Mouse (Mus musculus): Measurements from ENCODE around the gene 1700025G04Rik. TPM values are rescaled to one million over a fixed set of nuclear protein-coding genes. Genes with fewer than 3 reads are reported as not detected.

1700025G04Rik gene
- polyA plus RNA-seq, 1 experiment from 2014 or later: 27.7 TPM

GRCm38 (mm10) chr1:151962078-151962477, 127.8 kb downstream of the 1700025G04Rik start:
- no peak for DNase-seq (ENCODE audit: low spot score)
- H3K36me3 ChIP-seq: peaks cover 9% of the 10 kb centered on the region; the same call in 1 of the 2 replicates
- peaks cover 36% of the 10 kb centered on the region for H3K4me1 ChIP-seq (replicated peaks)
- 56% methylated on average over 6 of the region's 6 CpGs for WGBS
- H3K9me3 ChIP-seq: no peaks in the 10 kb centered on the region
- H3K27me3 ChIP-seq (ENCODE audit: insufficient read depth, poor library complexity, severe bottlenecking): no peaks in the 10 kb centered on the region
- peak overlapping the region; percentile 57; the same call in 1 of the 2 replicates for H3K27ac ChIP-seq
- H3K4me3 ChIP-seq: no peak overlapping the region

- no peaks in the 10 kb centered on the region for H3K9me3 ChIP-seq
- WGBS: 70% methylated on average over 10 of the region's 10 CpGs
Measured at GRCm38 (mm10) chr1:151961204-151961603, 128.7 kb downstream of the 1700025G04Rik start.

GRCm38 (mm10) chr1:151959010-151959409, 130.9 kb downstream of the 1700025G04Rik start:
- peaks cover 37% of the 10 kb centered on the region for H3K4me1 ChIP-seq (replicated peaks)
- DNase-seq (ENCODE audit: low spot score): no peak
- 45% methylated on average over 3 of the region's 3 CpGs for WGBS

More at GRCm38 (mm10) chr1:151961204-151961603, 128.7 kb downstream of the 1700025G04Rik start:
- peaks cover 9% of the 10 kb centered on the region; the same call in 1 of the 2 replicates for H3K36me3 ChIP-seq
- H3K4me3 ChIP-seq: no peak overlapping the region
- peaks cover 36% of the 10 kb centered on the region for H3K4me1 ChIP-seq (replicated peaks)
- no peak for DNase-seq (ENCODE audit: low spot score)
- H3K27me3 ChIP-seq (ENCODE audit: insufficient read depth, poor library complexity, severe bottlenecking): no peaks in the 10 kb centered on the region
- no peak overlapping the region for H3K27ac ChIP-seq

GRCm38 (mm10) chr1:151958442-151958841, 131.5 kb downstream of the 1700025G04Rik start:
- Histone ChIP-seq H3K27me3 (ENCODE audit: insufficient read depth, poor library complexity, severe bottlenecking) (no peaks in the 10 kb centered on the region), H3K27ac (no peak overlapping the region), H3K9me3 (no peaks in the 10 kb centered on the region), H3K36me3 (peaks cover 9% of the 10 kb centered on the region; the same call in 1 of the 2 replicates), H3K4me3 (no peak overlapping the region), H3K4me1 (replicated peaks) (peaks cover 43% of the 10 kb centered on the region)
- 79% methylated on average over 3 of the region's 3 CpGs for WGBS
- no peak for DNase-seq (ENCODE audit: low spot score)

More at GRCm38 (mm10) chr1:151959010-151959409, 130.9 kb downstream of the 1700025G04Rik start:
- H3K36me3 ChIP-seq: peaks cover 9% of the 10 kb centered on the region; the same call in 1 of the 2 replicates
- no peak overlapping the region for H3K4me3 ChIP-seq
- no peaks in the 10 kb centered on the region for H3K9me3 ChIP-seq
- H3K27me3 ChIP-seq (ENCODE audit: insufficient read depth, poor library complexity, severe bottlenecking): no peaks in the 10 kb centered on the region
- no peak overlapping the region for H3K27ac ChIP-seq

- no peak for DNase-seq (ENCODE audit: low spot score)
- H3K27ac ChIP-seq: no peak overlapping the region
- WGBS: 17% methylated on average over 7 of the region's 7 CpGs
- no peaks in the 10 kb centered on the region for H3K27me3 ChIP-seq (ENCODE audit: insufficient read depth, poor library complexity, severe bottlenecking)
- no peak overlapping the region for H3K4me3 ChIP-seq
- H3K4me1 ChIP-seq (replicated peaks): peaks cover 50% of the 10 kb centered on the region
- H3K36me3 ChIP-seq: peaks cover 9% of the 10 kb centered on the region; the same call in 1 of the 2 replicates
- no peaks in the 10 kb centered on the region for H3K9me3 ChIP-seq
Measured at GRCm38 (mm10) chr1:151957669-151958068, 132.3 kb downstream of the 1700025G04Rik start.

DNA sequence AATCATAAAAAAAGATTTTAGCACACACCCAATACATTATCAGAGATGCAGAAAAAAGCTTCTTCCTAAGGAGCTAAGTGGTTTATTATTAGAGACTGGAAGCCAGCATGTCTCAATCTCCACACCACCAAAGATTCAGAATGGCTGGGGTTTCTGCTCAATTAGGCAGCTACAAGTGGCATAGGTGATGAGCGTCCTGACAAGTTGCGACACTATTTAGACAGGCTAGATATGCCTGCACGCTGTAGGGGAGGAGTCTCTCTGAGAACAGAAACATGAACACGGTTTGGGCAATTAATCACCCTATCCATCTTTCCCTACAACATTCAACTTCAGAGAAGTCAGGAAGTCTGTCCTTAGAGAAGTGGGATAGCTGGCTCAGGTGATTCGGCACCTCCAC, 134.1 kb downstream of the 1700025G04Rik start:
- WGBS: 79% methylated on average over 5 of the region's 5 CpGs
- no peak for DNase-seq (ENCODE audit: low spot score)
- peaks cover 40% of the 10 kb centered on the region for H3K4me1 ChIP-seq (replicated peaks)
- no peaks in the 10 kb centered on the region for H3K27me3 ChIP-seq (ENCODE audit: insufficient read depth, poor library complexity, severe bottlenecking)
- H3K36me3 ChIP-seq: peaks cover 7% of the 10 kb centered on the region; the same call in 1 of the 2 replicates
- H3K4me3 ChIP-seq: no peak overlapping the region
- H3K9me3 ChIP-seq: no peaks in the 10 kb centered on the region
- H3K27ac ChIP-seq: no peak overlapping the region

GRCm38 (mm10) chr1:151953563-151953962, 136.4 kb downstream of the 1700025G04Rik start:
- H3K4me1 ChIP-seq (replicated peaks): peaks cover 35% of the 10 kb centered on the region
- 62% methylated on average over 7 of the region's 7 CpGs for WGBS
- H3K4me3 ChIP-seq: no peak overlapping the region
- 0 out of 2 replicates have a peak overlapping the region, but pooled peaks have one; percentile 50 for H3K27ac ChIP-seq
- H3K27me3 ChIP-seq (ENCODE audit: insufficient read depth, poor library complexity, severe bottlenecking): no peaks in the 10 kb centered on the region
- H3K9me3 ChIP-seq: no peaks in the 10 kb centered on the region
- no peak for DNase-seq (ENCODE audit: low spot score)
- H3K36me3 ChIP-seq: no peaks in the 10 kb centered on the region

DNA sequence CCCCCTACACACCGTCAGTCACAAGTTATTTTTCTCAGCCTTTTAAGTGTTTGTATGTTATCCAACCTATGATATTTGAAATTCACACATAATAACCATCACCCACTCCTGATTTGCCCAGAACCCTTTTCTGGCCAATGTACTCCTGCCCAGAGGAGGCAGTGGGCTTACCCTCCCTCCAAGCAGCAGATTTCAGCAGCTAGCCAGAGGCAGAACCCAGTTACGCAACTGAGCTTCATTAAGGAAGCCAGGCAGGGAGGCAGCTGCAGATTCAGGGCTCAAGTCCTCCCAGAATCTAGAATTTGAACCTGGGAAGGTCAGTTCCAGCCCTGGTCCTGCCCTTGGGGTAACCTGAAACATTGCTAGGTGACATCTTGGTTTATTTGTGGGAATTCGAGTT, 141.9 kb downstream of the 1700025G04Rik start:
- H3K9me3 ChIP-seq: no peaks in the 10 kb centered on the region
- no peaks in the 10 kb centered on the region for H3K36me3 ChIP-seq
- H3K27me3 ChIP-seq (ENCODE audit: insufficient read depth, poor library complexity, severe bottlenecking): no peaks in the 10 kb centered on the region
- H3K4me3 ChIP-seq: no peak overlapping the region
- H3K4me1 ChIP-seq (replicated peaks): peaks cover 59% of the 10 kb centered on the region
- DNase-seq (ENCODE audit: low spot score): no peak
- H3K27ac ChIP-seq: 0 out of 2 replicates have a peak overlapping the region, but pooled peaks have one; percentile 13
- 69% methylated on average over 3 of the region's 3 CpGs for WGBS

- H3K9me3 ChIP-seq: no peaks in the 10 kb centered on the region
- no peak overlapping the region for H3K4me3 ChIP-seq
- H3K27ac ChIP-seq: peak overlapping the region; percentile 56; the same call in 1 of the 2 replicates
- H3K27me3 ChIP-seq (ENCODE audit: insufficient read depth, poor library complexity, severe bottlenecking): no peaks in the 10 kb centered on the region
- peaks cover 60% of the 10 kb centered on the region for H3K4me1 ChIP-seq (replicated peaks)
- DNase-seq (ENCODE audit: low spot score): no peak
- 45% methylated on average over 4 of the region's 4 CpGs for WGBS
- H3K36me3 ChIP-seq: no peaks in the 10 kb centered on the region
Measured at GRCm38 (mm10) chr1:151947571-151947970, 142.4 kb downstream of the 1700025G04Rik start.

DNA sequence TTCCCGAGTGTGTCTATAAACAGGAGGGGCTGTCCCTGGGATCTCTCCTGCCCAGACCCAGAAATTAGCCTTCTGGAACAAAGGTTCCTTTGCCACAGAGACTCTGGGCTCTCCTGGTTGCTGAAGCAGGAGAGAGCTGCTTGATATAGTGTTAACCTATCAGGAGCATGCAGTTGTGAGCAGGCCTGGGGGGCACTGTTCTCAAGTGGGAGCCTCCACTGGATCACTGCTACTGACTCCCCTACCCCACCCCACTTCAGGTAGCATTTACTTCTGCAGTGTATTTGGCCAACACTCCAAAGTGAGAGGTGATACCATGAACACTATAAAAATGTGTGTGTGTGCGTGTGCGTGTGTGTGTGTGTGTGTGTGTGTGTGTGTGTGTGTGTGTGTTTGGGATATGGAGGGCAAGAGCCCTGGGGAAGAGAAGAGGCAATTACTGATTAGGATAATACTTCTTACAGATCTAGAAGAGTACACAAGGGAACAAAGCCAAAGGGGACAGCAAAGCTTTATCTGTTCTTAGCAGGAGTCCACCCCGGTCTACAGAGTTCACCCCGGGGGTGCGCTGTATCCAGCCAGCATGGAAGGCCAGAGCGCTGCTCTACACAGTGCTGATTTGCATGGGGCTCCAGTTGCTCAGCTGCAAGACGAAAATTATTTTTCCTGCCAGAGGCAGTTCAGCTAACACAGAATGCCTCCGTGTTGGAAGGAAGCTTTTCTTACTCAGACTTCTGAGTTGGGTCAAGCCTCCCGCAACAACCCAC, 145.3 kb downstream of the 1700025G04Rik start:
- Histone ChIP-seq H3K36me3 (no peaks in the 10 kb centered on the region), H3K27ac (peak overlapping the region; percentile 76), H3K4me3 (no peak overlapping the region), H3K27me3 (ENCODE audit: insufficient read depth, poor library complexity, severe bottlenecking) (no peaks in the 10 kb centered on the region), H3K9me3 (no peaks in the 10 kb centered on the region), H3K4me1 (replicated peaks) (peaks cover 65% of the 10 kb centered on the region)
- DNase-seq (ENCODE audit: low spot score): no peak
- WGBS: 23% methylated on average over 10 of the region's 10 CpGs

GRCm38 (mm10) chr1:151943681-151944237, 146.2 kb downstream of the 1700025G04Rik start:
- Histone ChIP-seq H3K27me3 (ENCODE audit: insufficient read depth, poor library complexity, severe bottlenecking) (no peaks in the 10 kb centered on the region), H3K36me3 (no peaks in the 10 kb centered on the region), H3K4me1 (replicated peaks) (peaks cover 69% of the 10 kb centered on the region), H3K4me3 (no peak overlapping the region), H3K9me3 (no peaks in the 10 kb centered on the region), H3K27ac (peak overlapping the region; percentile 76)
- WGBS: 50% methylated on average over 8 of the region's 8 CpGs
- DNase-seq (ENCODE audit: low spot score): no peak

- Histone ChIP-seq H3K9me3 (no peaks in the 10 kb centered on the region), H3K27me3 (ENCODE audit: insufficient read depth, poor library complexity, severe bottlenecking) (no peaks in the 10 kb centered on the region), H3K4me1 (replicated peaks) (peaks cover 65% of the 10 kb centered on the region), H3K27ac (peak overlapping the region; percentile 76), H3K36me3 (no peaks in the 10 kb centered on the region), H3K4me3 (no peak overlapping the region)
- DNase-seq (ENCODE audit: low spot score): peak; percentile 27
- 62% methylated on average over 11 of the region's 11 CpGs for WGBS
Measured at GRCm38 (mm10) chr1:151942972-151943654, 146.8 kb downstream of the 1700025G04Rik start.

Measured in hindbrain, embryonic 10.5 days (tissue).